Mouse (Mus musculus) lung, embryonic 16.5 days (tissue): ENCODE results near the gene Stxbp3. TPM values are rescaled to one million over a fixed set of nuclear protein-coding genes. Genes with fewer than 3 reads are reported as not detected.
A peak's percentile ranks its signal among the peaks of the same experiment; 100 is the strongest.

Experiments used
- ATAC-seq: fragments of 200-750 bp; cut with Nextera tagmentation; 2 replicates; pipeline ENCODE4 v1.8.0; 2017; ENCODE audit warnings: low read depth, mild to moderate bottlenecking, moderate library complexity
- H3K27ac ChIP-seq: fragments of 300-500 bp; sonication (generic); 2 replicates; pipeline ENCODE4 v1.5.1; 2014; ENCODE audit warnings: mild to moderate bottlenecking, control low read depth, low read length
- H3K27me3 ChIP-seq: fragments of 300-500 bp; sonication (generic); 2 replicates; pipeline ENCODE4 v1.6.1; 2014; ENCODE audit warnings: low read depth, low read length, mixed read lengths; ENCODE audit not compliant: control insufficient read depth, insufficient read depth
- H3K36me3 ChIP-seq: fragments of 300-500 bp; sonication (generic); 2 replicates; pipeline ENCODE4 v1.6.1; 2014; ENCODE audit warnings: low read length; ENCODE audit not compliant: control insufficient read depth, insufficient read depth
- H3K4me1 ChIP-seq: fragments of 300-500 bp; sonication (generic); replicated peaks from 2 replicates; pipeline ENCODE4 v1.6.1; 2014; ENCODE audit warnings: low read length, mixed read lengths; ENCODE audit not compliant: control insufficient read depth, insufficient read depth
- H3K4me2 ChIP-seq: fragments of 300-500 bp; sonication (generic); 2 replicates; pipeline ENCODE4 v1.6.1; 2014; ENCODE audit warnings: low read depth, low read length, control low read depth
- H3K4me3 ChIP-seq: fragments of 300-500 bp; sonication (generic); 2 replicates; pipeline ENCODE4 v1.5.1; 2014; ENCODE audit warnings: mild to moderate bottlenecking, low read length, control low read depth
- H3K9ac ChIP-seq: fragments of 300-500 bp; sonication (generic); 2 replicates; pipeline ENCODE4 v1.6.1; 2014; ENCODE audit warnings: low read length, control low read depth
- H3K9me3 ChIP-seq: fragments of 300-500 bp; sonication (generic); 2 replicates; pipeline ENCODE4 v1.6.1; 2016; ENCODE audit warnings: low read length; ENCODE audit not compliant: control insufficient read depth
- WGBS: fragments of 180-500 bp; shearing (Covaris S2); extraction: QIAGEN DNeasy Blood & Tissue Kit; methylation state at CpG from one replicate; pipeline ENCODE4 v1.1.7; 2014; 5-methylcytosine and 5-hydroxymethylcytosine counted together
- polyA plus RNA-seq: library from polyadenylated mRNA; unstranded; fragments of >200 nt; fragmentation: Nextera tagmentation; extraction: Ambion mirVana; gene quantifications from 2 replicates; pipeline ENCODE4 v1.2.1, GENCODE M21; 2015

Stxbp3 gene
- polyA plus RNA-seq, 1 experiment from 2014 or later, result 50.7 TPM

GRCm38 (mm10) chr3:108754541-108754940 lies 85.8 kb downstream of the Stxbp3 start:
- Histone ChIP-seq H3K27me3 (peaks cover 6% of the 10 kb centered on the region), H3K4me1 (no peaks in the 10 kb centered on the region), H3K4me3 (no peak overlapping the region), H3K9ac (no peak overlapping the region), H3K27ac (no peak overlapping the region), H3K4me2 (no peak overlapping the region), H3K36me3 (no peaks in the 10 kb centered on the region), H3K9me3 (no peaks in the 10 kb centered on the region)
- 81% methylated on average over 1 of the region's 1 CpGs for WGBS
- ATAC-seq, result no peak

GRCm38 (mm10) chr3:108751691-108752090 lies 88.6 kb downstream of the Stxbp3 start:
- Histone ChIP-seq H3K27ac (no peak overlapping the region), H3K9ac (no peak overlapping the region), H3K4me2 (no peak overlapping the region), H3K4me3 (no peak overlapping the region), H3K36me3 (no peaks in the 10 kb centered on the region), H3K4me1 (no peaks in the 10 kb centered on the region), H3K27me3 (no peaks in the 10 kb centered on the region; the same call in 1 of the 2 replicates), H3K9me3 (no peaks in the 10 kb centered on the region)
- WGBS, result 61% methylated on average over 6 of the region's 6 CpGs
- ATAC-seq, result no peak

GRCm38 (mm10) chr3:108751061-108751460 lies 89.3 kb downstream of the Stxbp3 start:
- Histone ChIP-seq H3K9me3 (no peaks in the 10 kb centered on the region), H3K4me2 (no peak overlapping the region), H3K27me3 (no peaks in the 10 kb centered on the region; the same call in 1 of the 2 replicates), H3K4me1 (no peaks in the 10 kb centered on the region), H3K9ac (no peak overlapping the region), H3K27ac (no peak overlapping the region), H3K36me3 (no peaks in the 10 kb centered on the region), H3K4me3 (no peak overlapping the region)
- 36% methylated on average over 6 of the region's 6 CpGs for WGBS
- ATAC-seq, result peak; percentile 65

GRCm38 (mm10) chr3:108744060-108744459 lies 96.3 kb downstream of the Stxbp3 start:
- H3K4me1 ChIP-seq, result no peaks in the 10 kb centered on the region
- H3K4me2 ChIP-seq, result no peak overlapping the region
- no peak overlapping the region for H3K4me3 ChIP-seq
- WGBS, result 76% methylated on average over 4 of the region's 4 CpGs
- H3K9me3 ChIP-seq, result no peaks in the 10 kb centered on the region
- H3K27me3 ChIP-seq, result no peaks in the 10 kb centered on the region; the same call in none of the 2 replicates
- H3K9ac ChIP-seq, result no peak overlapping the region
- no peak overlapping the region for H3K27ac ChIP-seq
- ATAC-seq, result no peak
- H3K36me3 ChIP-seq, result no peaks in the 10 kb centered on the region

Other genes starting within 250 kb of the Stxbp3 start
- 10.9 and 12.5 TPM in 2 replicates for gene Wdr47, start 249.2 kb downstream of the Stxbp3 start, polyA plus RNA-seq
- gene Clcc1, start 186.6 kb downstream of the Stxbp3 start, polyA plus RNA-seq, result 84.4 and 91.7 TPM in 2 replicates
- gene Gpsm2, start 118.2 kb downstream of the Stxbp3 start, polyA plus RNA-seq, result 43.3 and 43.8 TPM in 2 replicates
- not detected in 2 replicates for gene Aknad1, start 100.9 kb downstream of the Stxbp3 start, polyA plus RNA-seq
- gene Fndc7, start 49.5 kb upstream of the Stxbp3 start, polyA plus RNA-seq, result 0.82 and 1.1 TPM in 2 replicates
- 67.8 and 69.6 TPM in 2 replicates for gene Prpf38b, start 71.2 kb upstream of the Stxbp3 start, polyA plus RNA-seq
- gene Henmt1, start 99.3 kb upstream of the Stxbp3 start, polyA plus RNA-seq, result 0.33 and 0.43 TPM in 2 replicates
- gene Gm9857, start 99.9 kb upstream of the Stxbp3 start, polyA plus RNA-seq, result not detected in 2 replicates
- 5.5 and 6.0 TPM in 2 replicates for gene Fam102b, start 187.1 kb upstream of the Stxbp3 start, polyA plus RNA-seq
- not detected in 2 replicates for gene Slc25a54, start 239.9 kb upstream of the Stxbp3 start, polyA plus RNA-seq